Mouse (Mus musculus) heart, postnatal 0 days (tissue): ENCODE results near the gene Tmem263.

Source experiments
- CTCF ChIP-seq: IDR thresholded peaks from 2 replicates; pipeline ENCODE4 v1.5.1; 2016; ENCODE audit warnings: antibody characterized with exemption, control low read depth, low read depth
- EP300 ChIP-seq: IDR thresholded peaks from 2 replicates; pipeline ENCODE4 v1.6.1; 2016; ENCODE audit warnings: antibody characterized with exemption, low read depth

- TF ChIP-seq EP300 (no peak), CTCF (no peak)
These were observed 55.0 kb downstream of the Tmem263 start for GRCm38 (mm10) chr10:85157451-85157850.
